Mouse (Mus musculus): ENCODE measurements at regions not wholly inside any gene's neighbourhood (a gene's known extent, or its start where the extent isn't known, plus 50 kb on each side); places are given as distances from the start of the nearest gene placed in this dataset.

DNA sequence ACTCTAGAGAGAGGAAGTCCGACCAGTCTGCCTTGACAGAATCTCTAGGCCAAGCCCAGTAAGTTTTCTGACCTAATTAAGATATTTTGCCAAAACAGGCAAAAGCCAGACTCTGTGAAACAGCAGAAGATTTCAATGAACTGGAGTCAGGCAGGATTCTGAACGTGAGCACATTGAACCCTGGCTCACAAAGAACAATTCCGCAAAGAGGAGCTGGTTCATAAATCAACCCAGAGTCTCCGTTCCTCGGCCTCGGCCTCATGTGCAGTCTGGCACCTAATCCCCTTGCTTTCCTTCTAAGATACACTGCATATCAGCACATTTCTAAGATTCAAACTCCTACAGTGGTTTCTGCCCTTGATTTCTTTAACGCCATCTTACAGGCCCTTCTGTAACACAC is 452.7 kb upstream of the Adamts9 start:
- DNase-seq (ENCODE audit: low spot score in 2 of 2), result no peak

- DNase-seq (ENCODE audit: low spot score in 2 of 2), result no peak
These were observed 452.0 kb upstream of the Adamts9 start for GRCm38 (mm10) chr6:93395296-93395695.

DNA sequence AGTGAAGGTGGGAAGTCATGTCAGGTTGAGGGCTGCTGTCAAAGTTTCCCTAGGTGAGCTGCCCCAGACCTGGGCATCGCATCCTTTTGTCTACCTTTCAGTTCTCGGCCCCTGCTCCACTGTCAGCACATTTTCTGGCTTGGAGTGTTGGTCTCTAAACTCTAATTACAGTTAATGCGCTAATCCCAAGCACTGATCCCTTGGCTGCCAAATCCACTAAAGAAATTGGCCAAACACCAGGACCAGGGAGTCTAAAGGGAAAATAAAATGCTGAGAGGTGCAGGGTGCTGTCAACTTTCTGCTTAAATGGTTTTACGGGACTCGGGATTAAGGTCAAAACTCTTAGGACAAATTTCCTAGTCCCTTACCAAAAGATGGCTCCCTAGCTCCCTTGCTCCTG is 450.3 kb upstream of the Adamts9 start:
- no peak for DNase-seq (ENCODE audit: low spot score in 2 of 2)

GRCm38 (mm10) chr6:93392402-93392801 is 449.1 kb upstream of the Adamts9 start:
- no peak for DNase-seq (ENCODE audit: low spot score in 2 of 2)

DNA sequence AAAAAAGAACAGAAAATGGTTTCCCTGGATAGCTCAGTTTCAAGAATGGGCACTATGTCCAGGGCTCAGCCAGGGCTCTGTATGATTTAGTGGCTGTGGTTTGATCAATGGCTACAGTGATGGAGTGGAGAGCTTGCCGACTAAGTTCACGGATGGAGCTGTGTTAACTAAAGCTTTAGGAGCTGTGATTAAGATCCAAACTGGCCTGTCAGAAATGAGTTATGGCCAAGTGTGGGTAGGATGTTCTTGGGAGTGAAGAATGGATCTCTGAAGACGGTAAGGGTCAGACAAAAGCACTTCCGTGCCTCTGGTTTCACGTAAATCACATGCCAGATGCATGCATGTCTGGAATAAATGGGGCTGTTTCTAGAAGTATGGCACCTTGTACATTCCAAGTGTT is 447.9 kb upstream of the Adamts9 start:
- DNase-seq (ENCODE audit: low spot score in 2 of 2), result no peak

GRCm38 (mm10) chr6:93371341-93371740 is 428.0 kb upstream of the Adamts9 start:
- no peak for DNase-seq (ENCODE audit: low spot score in 2 of 2)

DNA sequence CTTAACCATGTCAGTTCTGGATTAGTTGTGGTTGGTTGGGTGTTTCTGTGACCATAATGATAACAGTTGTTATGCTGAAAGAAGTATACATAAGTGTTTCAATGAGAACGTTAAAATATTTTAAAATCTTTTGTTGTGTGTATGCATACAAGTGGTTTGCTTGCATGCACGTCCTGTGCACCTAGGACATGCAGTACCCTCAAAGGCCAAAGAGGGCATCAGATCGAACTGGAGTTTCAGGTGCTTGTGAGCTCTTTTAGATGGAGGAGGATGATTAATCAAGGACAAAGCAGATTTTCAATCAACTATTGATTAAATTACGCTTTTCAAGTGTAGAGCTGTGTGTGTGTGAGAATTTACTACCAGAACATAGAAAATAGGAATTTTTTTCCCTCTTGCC is 420.6 kb upstream of the Adamts9 start:
- no peak for DNase-seq (ENCODE audit: low spot score in 2 of 2)

- DNase-seq (ENCODE audit: low spot score in 2 of 2), result no peak
These were observed 410.2 kb upstream of the Adamts9 start for GRCm38 (mm10) chr6:93353353-93354125.

GRCm38 (mm10) chr6:93349936-93350700 is 406.8 kb upstream of the Adamts9 start:
- no peak for DNase-seq (ENCODE audit: low spot score in 2 of 2)

DNA sequence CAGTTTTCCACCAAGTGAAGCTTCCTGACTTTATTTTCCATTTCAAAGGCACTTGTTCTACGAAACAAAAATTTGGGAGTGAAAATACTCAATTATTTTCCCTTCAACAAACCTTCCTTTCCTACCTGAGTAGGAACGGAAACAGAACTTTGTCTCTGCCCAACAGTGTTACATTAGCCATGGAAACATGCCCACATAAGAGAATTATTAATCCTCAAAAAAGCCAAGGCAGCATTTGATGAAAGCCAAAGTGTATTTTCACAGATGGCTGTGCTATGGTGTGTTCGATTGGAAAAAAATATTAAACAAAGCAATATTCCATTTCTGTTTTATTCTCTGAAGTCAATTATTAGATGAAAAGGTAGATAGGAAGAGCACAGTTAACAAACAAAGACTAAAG is 404.8 kb upstream of the Adamts9 start:
- no peak for DNase-seq (ENCODE audit: low spot score in 2 of 2)

DNA sequence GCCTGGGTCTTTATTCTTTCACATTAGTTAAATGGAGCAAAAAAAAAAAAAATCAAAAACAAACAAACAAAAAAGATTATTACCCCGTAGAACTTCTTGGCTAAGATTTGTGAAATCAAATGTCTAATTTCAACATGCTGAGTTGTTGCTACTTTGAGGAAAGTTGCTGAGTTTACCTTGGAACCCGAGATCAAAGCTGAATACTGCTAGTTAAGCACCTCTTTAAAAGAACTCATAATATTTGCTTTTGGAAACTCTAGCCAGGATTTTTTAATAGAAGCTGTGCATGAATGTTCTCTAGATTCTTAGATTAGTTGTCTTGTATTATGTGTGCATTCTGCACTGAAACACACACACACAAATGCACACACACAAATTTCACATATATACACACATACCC is 385.4 kb upstream of the Adamts9 start:
- no peak for DNase-seq (ENCODE audit: low spot score in 2 of 2)

DNA sequence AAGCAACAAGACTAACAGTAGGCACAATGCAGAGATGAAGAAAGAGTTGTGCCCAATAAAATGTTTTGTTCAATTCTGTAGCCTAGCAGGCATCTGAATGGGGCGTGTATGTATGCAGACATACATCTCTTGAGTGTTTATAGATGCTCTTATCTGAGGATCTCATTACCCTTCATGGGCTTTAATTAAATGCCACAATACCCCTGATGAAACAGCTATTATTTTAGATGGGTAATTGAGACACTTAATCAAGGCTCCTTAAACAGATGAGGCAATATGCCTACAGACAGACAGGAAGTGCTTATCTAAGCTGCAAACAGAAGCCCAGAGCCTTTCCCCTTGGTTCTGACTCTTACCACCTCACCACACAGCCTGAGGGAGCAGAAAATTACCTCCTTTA is 384.6 kb upstream of the Adamts9 start:
- no peak for DNase-seq (ENCODE audit: low spot score in 2 of 2)

DNA sequence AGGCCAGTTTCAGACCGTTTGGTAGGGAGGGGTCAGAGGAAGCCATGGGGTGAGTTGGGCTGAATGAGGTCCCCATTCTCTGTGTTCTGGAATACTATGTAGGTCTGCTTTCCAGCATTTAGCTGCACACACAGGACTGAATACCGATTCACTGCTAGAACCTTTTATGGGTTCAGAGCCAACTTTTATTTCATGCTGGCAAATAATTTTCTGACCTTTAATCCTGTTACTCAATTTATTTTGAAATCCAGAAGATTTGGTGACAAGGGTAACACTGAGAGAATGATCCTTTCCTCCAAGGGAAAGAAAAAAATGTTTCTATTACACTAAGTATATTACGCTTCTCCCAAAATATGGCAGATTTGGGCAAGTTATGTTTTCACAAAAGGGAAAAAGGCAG is 380.6 kb upstream of the Adamts9 start:
- DNase-seq (ENCODE audit: low spot score in 2 of 2), result no peak

DNA sequence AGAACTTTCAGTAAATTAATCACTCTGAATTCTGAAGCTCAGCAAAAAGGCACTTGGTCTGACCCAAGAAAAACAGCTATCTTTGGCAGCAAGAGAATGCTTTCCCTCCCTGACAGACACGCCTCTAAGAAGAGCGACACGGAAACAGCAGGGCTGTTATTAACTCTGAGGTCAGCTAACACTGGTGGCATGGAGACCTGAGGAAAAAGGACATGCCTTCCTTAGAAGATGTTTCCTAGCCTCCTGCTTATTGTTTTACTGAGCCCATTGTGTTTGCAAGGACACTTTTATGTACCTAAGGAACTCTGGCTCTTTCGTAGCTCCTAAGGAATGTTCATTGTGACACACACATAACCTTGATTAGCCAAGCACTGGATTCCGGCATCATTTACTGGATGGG is 371.3 kb upstream of the Adamts9 start:
- no peak for DNase-seq (ENCODE audit: low spot score in 2 of 2)

- no peak for DNase-seq (ENCODE audit: low spot score in 2 of 2)
These were observed 361.9 kb upstream of the Adamts9 start for GRCm38 (mm10) chr6:93305176-93305575.

DNA sequence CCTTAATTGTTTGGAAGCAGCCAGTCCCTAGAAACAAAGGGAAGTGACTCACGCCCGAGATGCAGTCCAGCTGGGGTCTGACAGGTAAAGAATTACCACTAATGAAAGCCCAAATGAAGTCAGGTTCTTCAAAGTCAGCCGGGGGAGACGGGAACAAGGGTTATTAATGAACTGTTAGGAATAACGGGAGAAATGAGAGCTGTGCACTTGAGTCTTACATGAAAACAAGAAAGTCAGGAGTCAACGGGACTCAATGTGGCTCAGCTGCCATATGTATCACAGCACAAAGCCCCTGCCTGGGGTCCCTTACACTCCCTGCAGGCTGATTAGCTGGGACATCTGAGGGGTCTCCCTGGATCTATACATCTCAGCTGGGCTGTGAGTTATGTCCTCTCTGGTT is 354.7 kb upstream of the Adamts9 start:
- DNase-seq (ENCODE audit: low spot score in 2 of 2), result no peak

DNA sequence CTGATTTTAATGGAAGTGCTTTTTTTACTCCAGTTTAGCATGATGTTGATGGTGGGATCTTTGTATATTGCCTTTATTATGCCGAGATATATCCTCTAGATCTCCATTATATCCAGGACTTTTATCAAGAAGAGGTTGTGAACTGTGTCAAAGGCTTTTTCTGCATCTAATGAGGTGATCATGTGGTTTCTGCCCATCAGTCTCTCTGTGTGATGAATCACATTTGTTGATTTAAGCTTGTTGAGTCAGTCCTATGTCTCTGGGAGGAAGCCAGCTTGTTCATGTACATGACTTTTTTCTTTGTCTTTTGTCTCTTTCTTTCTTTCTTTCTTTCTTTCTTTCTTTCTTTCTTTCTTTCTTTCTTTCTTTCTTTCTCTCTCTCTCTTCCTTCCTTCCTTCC is 348.4 kb upstream of the Adamts9 start:
- DNase-seq (ENCODE audit: low spot score in 2 of 2), result no peak

DNA sequence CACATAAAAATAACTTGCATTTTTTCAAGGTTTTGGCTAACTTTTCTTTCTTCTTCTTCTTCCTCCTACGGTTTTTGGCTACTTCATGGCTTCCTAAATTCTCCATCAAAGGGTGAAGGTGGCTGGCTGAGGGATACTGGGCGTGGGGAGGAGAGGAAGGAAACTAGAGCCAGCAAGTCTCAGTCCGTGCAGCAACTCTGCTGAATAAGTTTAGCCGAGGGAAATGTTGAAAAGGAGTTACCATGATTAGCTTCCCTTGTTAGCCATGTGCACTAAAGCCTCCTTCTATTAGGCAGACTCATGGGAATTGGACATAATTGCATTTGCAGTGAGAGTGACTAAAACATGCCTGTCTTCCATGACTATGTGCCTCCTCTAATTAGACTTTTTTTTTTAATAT is 345.1 kb upstream of the Adamts9 start:
- DNase-seq (ENCODE audit: low spot score in 2 of 2), result no peak

- DNase-seq (ENCODE audit: low spot score in 2 of 2), result no peak
These were observed 342.5 kb upstream of the Adamts9 start for GRCm38 (mm10) chr6:93285796-93286195.

- DNase-seq (ENCODE audit: low spot score in 2 of 2), result no peak
These were observed 338.2 kb upstream of the Adamts9 start for GRCm38 (mm10) chr6:93281530-93281929.

DNA sequence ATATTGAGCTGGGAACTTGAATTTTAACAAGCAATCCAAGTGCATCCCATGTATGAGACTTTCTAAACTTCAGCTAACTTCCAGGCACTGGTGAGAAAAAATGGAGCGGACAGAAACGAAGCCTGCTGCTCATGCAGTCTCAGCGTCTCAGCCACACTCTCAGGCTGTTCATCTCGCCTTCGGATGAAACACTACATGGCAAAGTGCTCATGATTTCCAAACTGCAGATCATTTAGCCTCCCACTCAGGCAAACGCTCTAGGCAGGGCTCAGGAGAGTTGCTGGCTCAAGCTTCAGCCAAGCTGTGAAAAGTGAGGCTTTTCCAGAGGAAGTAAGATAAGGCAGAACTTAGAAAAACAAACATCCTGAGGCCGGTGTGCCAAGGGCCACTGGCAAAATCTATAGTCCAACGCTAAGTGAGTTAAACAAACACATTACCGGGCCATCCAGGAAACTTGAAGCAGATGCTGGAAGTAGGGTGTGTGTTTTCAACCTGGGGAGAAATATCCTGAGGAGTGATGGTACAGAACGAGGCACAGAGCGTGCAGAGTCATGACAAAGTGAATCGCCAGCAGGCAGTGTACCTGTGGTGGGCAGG is 330.7 kb upstream of the Adamts9 start:
- no peak for DNase-seq (ENCODE audit: low spot score in 2 of 2)

DNA sequence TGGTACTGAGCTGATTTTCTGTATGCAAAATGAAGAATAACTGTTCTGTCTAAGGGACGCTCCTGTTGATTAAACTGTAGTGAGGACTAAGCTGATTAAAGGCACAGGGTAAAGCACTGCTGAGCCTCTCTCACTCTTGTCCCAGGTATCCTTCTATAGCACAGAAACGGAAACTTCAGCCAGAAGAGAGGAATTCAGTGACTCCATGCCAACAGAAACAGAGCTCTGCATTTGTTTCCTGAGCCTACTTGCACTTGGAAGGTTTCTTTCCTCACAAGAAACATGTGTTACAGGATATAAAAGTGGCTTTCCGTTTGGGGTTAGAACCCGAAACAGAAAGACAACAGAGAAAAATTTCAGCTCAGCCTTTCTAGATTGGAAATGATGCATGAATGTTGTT is 328.9 kb upstream of the Adamts9 start:
- no peak for DNase-seq (ENCODE audit: low spot score in 2 of 2)

Measured in adrenal gland, adult 18-20 months (tissue).